Mouse (Mus musculus) mesoderm, embryonic 11.5 days (tissue): Measurements from ENCODE around the gene Twist2.

Source experiments
- DNase-seq: peaks from one replicate; pipeline ENCODE4 v3.0.0-alpha.2; 2012; ENCODE audit warnings: low read depth, low spot score

Twist2 gene

GRCm38 (mm10) chr1:91800967-91801843 is at the start of gene Twist2:
TSS of gene Twist2 (plus strand) at chr1:91801461.
- peak; percentile 78 for DNase-seq

GRCm38 (mm10) chr1:91752931-91753330 is 48.3 kb upstream of the Twist2 start:
- DNase-seq = no peak

GRCm38 (mm10) chr1:91755102-91755501 is 46.2 kb upstream of the Twist2 start:
- DNase-seq = peak; percentile 92

GRCm38 (mm10) chr1:91757292-91757691 is 44.0 kb upstream of the Twist2 start:
- DNase-seq = no peak

GRCm38 (mm10) chr1:91758143-91758542 is 43.1 kb upstream of the Twist2 start:
- no peak for DNase-seq

- DNase-seq = no peak
Observed at GRCm38 (mm10) chr1:91758600-91759515, 42.4 kb upstream of the Twist2 start.

GRCm38 (mm10) chr1:91760140-91760986 is 40.9 kb upstream of the Twist2 start:
- peak; percentile 88 for DNase-seq

GRCm38 (mm10) chr1:91762528-91763091 is 38.7 kb upstream of the Twist2 start:
- no peak for DNase-seq

- no peak for DNase-seq
Observed at GRCm38 (mm10) chr1:91770221-91770624, 31.0 kb upstream of the Twist2 start.

- no peak for DNase-seq
Observed at GRCm38 (mm10) chr1:91770676-91771075, 30.6 kb upstream of the Twist2 start.

GRCm38 (mm10) chr1:91776928-91777327 is 24.3 kb upstream of the Twist2 start:
- DNase-seq = no peak

GRCm38 (mm10) chr1:91779819-91780218 is 21.4 kb upstream of the Twist2 start:
- no peak for DNase-seq

- no peak for DNase-seq
Observed at GRCm38 (mm10) chr1:91781182-91781581, 20.1 kb upstream of the Twist2 start.

GRCm38 (mm10) chr1:91784162-91784561 is 17.1 kb upstream of the Twist2 start:
- DNase-seq = no peak

GRCm38 (mm10) chr1:91799323-91799722 is 1.9 kb upstream of the Twist2 start:
- peak; percentile 37 for DNase-seq

GRCm38 (mm10) chr1:91800348-91800747 is 913 bp upstream of the Twist2 start:
- peak; percentile 56 for DNase-seq

- no peak for DNase-seq
Observed at GRCm38 (mm10) chr1:91801844-91802366, 644 bp downstream of the Twist2 start.

GRCm38 (mm10) chr1:91802406-91803121 is 1.3 kb downstream of the Twist2 start:
- DNase-seq = no peak

- DNase-seq = no peak
Observed at GRCm38 (mm10) chr1:91803416-91803815, 2.2 kb downstream of the Twist2 start.

GRCm38 (mm10) chr1:91816067-91816466 is 14.8 kb downstream of the Twist2 start:
- no peak for DNase-seq
